Mouse (Mus musculus): ENCODE measurements at regions not wholly inside any gene's neighbourhood (a gene's known extent, or its start where the extent isn't known, plus 50 kb on each side); places are given as distances from the start of the nearest gene placed in this dataset.

- no peak for DNase-seq (ENCODE audit: extremely low spot score in 1 of 2, low spot score in 2 of 2)
Measured at GRCm38 (mm10) chr12:12722982-12723661, 218.6 kb downstream of the Mycn start.

GRCm38 (mm10) chr12:12716691-12717090 is 225.0 kb downstream of the Mycn start:
- no peak for DNase-seq (ENCODE audit: extremely low spot score in 1 of 2, low spot score in 2 of 2)
- intact Hi-C loops (cut with DNase I) = loop anchor here (5.0 kb wide), 1 partner anchor 221 kb away; no protein-coding TSS in a partner anchor

More at GRCm38 (mm10) chr12:12722982-12723661, 218.6 kb downstream of the Mycn start:
- intact Hi-C loops (cut with DNase I) = no loop called here

GRCm38 (mm10) chr12:12715956-12716669 is 225.6 kb downstream of the Mycn start:
- intact Hi-C loops (cut with DNase I) = loop anchor here (5.0 kb wide), 1 partner anchor 221 kb away; no protein-coding TSS in a partner anchor

GRCm38 (mm10) chr12:12715528-12715927 is 226.2 kb downstream of the Mycn start:
- intact Hi-C loops (cut with DNase I) = loop anchor here (5.0 kb wide), 1 partner anchor 222 kb away; no protein-coding TSS in a partner anchor

More at GRCm38 (mm10) chr12:12715956-12716669, 225.6 kb downstream of the Mycn start:
- DNase-seq (ENCODE audit: extremely low spot score in 1 of 2, low spot score in 2 of 2) = peak in 1 of 2 experiments; percentile 31

GRCm38 (mm10) chr12:12710184-12710609 is 231.5 kb downstream of the Mycn start:
- no peak for DNase-seq (ENCODE audit: extremely low spot score in 1 of 2, low spot score in 2 of 2)
- intact Hi-C loops (cut with DNase I) = no loop called here

More at GRCm38 (mm10) chr12:12715528-12715927, 226.2 kb downstream of the Mycn start:
- no peak for DNase-seq (ENCODE audit: extremely low spot score in 1 of 2, low spot score in 2 of 2)

GRCm38 (mm10) chr12:12708954-12709523 is 232.7 kb downstream of the Mycn start:
- DNase-seq (ENCODE audit: extremely low spot score in 1 of 2, low spot score in 2 of 2) = no peak
- intact Hi-C loops (cut with DNase I) = no loop called here

GRCm38 (mm10) chr12:12706326-12706920 is 235.3 kb downstream of the Mycn start:
- no peak for DNase-seq (ENCODE audit: extremely low spot score in 1 of 2, low spot score in 2 of 2)

GRCm38 (mm10) chr12:12701735-12702134 is 240.0 kb downstream of the Mycn start:
- no peak for DNase-seq (ENCODE audit: extremely low spot score in 1 of 2, low spot score in 2 of 2)
- intact Hi-C loops (cut with DNase I) = no loop called here

More at GRCm38 (mm10) chr12:12706326-12706920, 235.3 kb downstream of the Mycn start:
- intact Hi-C loops (cut with DNase I) = no loop called here

- intact Hi-C loops (cut with DNase I) = no loop called here
- no peak for DNase-seq (ENCODE audit: extremely low spot score in 1 of 2, low spot score in 2 of 2)
Measured at GRCm38 (mm10) chr12:12701060-12701667, 240.6 kb downstream of the Mycn start.

- intact Hi-C loops (cut with DNase I) = no loop called here
- DNase-seq (ENCODE audit: extremely low spot score in 1 of 2, low spot score in 2 of 2) = no peak
Measured at GRCm38 (mm10) chr12:12693838-12694777, 247.6 kb downstream of the Mycn start.

GRCm38 (mm10) chr12:12687376-12687775 is 254.3 kb downstream of the Mycn start:
- no peak for DNase-seq (ENCODE audit: extremely low spot score in 1 of 2, low spot score in 2 of 2)
- intact Hi-C loops (cut with DNase I) = no loop called here

- DNase-seq (ENCODE audit: extremely low spot score in 1 of 2, low spot score in 2 of 2) = no peak
- intact Hi-C loops (cut with DNase I) = no loop called here
Measured at GRCm38 (mm10) chr12:12685217-12685522, 256.5 kb downstream of the Mycn start.

GRCm38 (mm10) chr12:12684481-12685216 is 257.1 kb downstream of the Mycn start:
- intact Hi-C loops (cut with DNase I) = no loop called here
- no peak for DNase-seq (ENCODE audit: extremely low spot score in 1 of 2, low spot score in 2 of 2)

- DNase-seq (ENCODE audit: extremely low spot score in 1 of 2, low spot score in 2 of 2) = no peak
Measured at GRCm38 (mm10) chr12:12683733-12684470, 257.8 kb downstream of the Mycn start.

GRCm38 (mm10) chr12:12681101-12681500 is 260.6 kb downstream of the Mycn start:
- DNase-seq (ENCODE audit: extremely low spot score in 1 of 2, low spot score in 2 of 2) = no peak
- intact Hi-C loops (cut with DNase I) = no loop called here

More at GRCm38 (mm10) chr12:12683733-12684470, 257.8 kb downstream of the Mycn start:
- intact Hi-C loops (cut with DNase I) = no loop called here

GRCm38 (mm10) chr12:12680371-12680921 is 261.3 kb downstream of the Mycn start:
- peak; percentile 53 to 56 for DNase-seq (ENCODE audit: extremely low spot score in 1 of 2, low spot score in 2 of 2)
- intact Hi-C loops (cut with DNase I) = no loop called here

All from left cerebral cortex, postnatal 10 days (tissue).